Mouse (Mus musculus) Patski (cell line): ENCODE data around the gene Axin2. TPM values are rescaled to one million over a fixed set of nuclear protein-coding genes. Genes with fewer than 3 reads are reported as not detected.
A peak's percentile ranks its signal among the peaks of the same experiment; 100 is the strongest.

Experiments used
- ATAC-seq: fragments of 100-300 bp; one replicate; pipeline ENCODE4 v1.8.0; 2021
- CTCF ChIA-PET: fragments of 350-600 bp; sonication (Branson Sonifier 250); formaldehyde crosslinking; loops from one replicate; lab custom pipeline; 2022; ENCODE audit warnings: inconsistent platforms; lab: Charles Lee
- POLR2A ChIA-PET: fragments of 350-600 bp; sonication (Branson Sonifier 250); formaldehyde crosslinking; loops from one replicate; lab custom pipeline; 2022; ENCODE audit warnings: antibody characterized with exemption, inconsistent platforms; lab: Charles Lee
- DNase-seq: peaks from one replicate; pipeline ENCODE4 v3.0.0-alpha.2; 2011; ENCODE audit warnings: low read depth, low spot score
- H3K27me3 ChIP-seq: fragments of 371-371 bp; one replicate; pipeline ENCODE4 v1.5.1; 2021
- CTCF ChIP-seq: fragments of 100-300 bp; IDR thresholded peaks from one replicate; pipeline ENCODE4 v1.5.1; 2021
- in situ Hi-C: fragments of 300-500 bp; cut with MboI; formaldehyde crosslinking; loops from 3 replicates; pipeline ENCODE4 v1.11.1; 2018; ENCODE audit warnings: low pct_unique_long_range_greater_than_20kb, mixed read lengths
- polyA plus RNA-seq: library from polyadenylated mRNA; unstranded; gene quantifications from one replicate; pipeline ENCODE4 v1.2.3, GENCODE M21; 2021

Axin2 gene
- polyA plus RNA-seq, 1 experiment from 2014 or later = 2.2 TPM

DNA sequence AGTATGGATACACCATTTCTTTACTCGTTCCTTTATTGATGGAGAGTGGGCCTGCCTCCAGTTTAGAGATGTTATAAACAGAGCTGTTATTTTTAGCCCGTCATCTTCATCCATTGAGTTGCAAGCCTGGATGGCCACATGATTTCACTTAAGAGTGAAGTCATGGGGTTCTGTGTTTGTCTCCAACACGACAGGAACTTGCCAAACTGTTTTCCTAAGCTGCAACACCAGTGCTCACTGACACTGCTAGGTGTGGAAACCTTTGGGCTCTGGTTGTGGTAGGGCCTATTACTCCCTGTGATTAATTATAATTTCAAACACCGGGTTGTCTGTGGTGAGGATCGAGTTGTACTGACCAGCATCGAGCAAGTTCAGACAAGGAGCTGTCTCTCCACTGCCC is 45.6 kb downstream of the Axin2 start:
- DNase-seq = no peak
- in situ Hi-C loops = no loop called here
- POLR2A ChIA-PET = no interaction called here
- H3K27me3 ChIP-seq = no peaks in the 10 kb centered on the region
- CTCF ChIA-PET = no interaction called here
- no peak for ATAC-seq
- TF ChIP-seq CTCF = no peak

DNA sequence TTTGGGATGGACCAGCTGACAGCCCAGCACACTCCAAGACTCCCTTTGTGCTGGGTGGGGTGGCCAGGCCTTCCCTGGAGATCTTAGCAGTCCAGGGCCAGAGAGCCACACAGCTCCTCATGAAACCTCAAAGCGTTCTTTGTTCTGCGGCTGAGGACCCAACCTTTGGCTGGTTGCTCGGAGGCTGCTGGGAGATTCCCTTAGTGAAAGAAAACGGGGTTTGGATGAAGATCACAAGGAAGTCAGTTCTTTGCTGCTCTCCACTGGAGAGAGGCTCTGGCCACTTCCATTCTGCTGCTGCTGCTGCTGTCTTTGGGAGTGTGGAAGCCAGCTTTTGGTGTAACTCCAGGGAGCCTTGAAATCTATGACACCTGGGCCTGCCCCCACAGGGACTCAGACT is 53.3 kb downstream of the Axin2 start:
- ChIA-PET POLR2A (no interaction called here), CTCF (no interaction called here)
- TF ChIP-seq CTCF = no peak
- DNase-seq (no peak), ATAC-seq (no peak)
- H3K27me3 ChIP-seq = no peaks in the 10 kb centered on the region
- in situ Hi-C loops = no loop called here

DNA sequence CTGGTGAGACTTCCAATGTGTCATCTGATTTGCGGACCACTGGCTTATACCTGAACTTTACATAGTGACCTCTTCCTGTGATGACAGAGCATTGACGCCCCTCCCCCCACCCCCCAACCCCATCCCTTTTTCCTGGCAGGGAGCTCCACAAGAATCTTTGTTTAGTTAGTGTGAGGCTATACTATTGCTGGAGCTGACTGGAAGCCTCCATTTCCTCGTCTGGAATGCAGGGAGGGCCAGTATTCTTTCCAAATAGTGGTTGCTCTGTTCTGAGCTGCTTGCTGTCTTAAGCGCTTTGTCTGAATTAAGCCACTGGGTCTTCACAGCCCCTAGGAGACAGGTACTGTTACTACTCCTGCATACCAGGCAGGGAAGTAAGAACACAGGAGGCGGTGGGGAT is 53.7 kb downstream of the Axin2 start:
- H3K27me3 ChIP-seq = no peaks in the 10 kb centered on the region
- DNase-seq = no peak
- in situ Hi-C loops = no loop called here
- no peak for TF ChIP-seq CTCF
- no peak for ATAC-seq
- POLR2A ChIA-PET = no interaction called here
- CTCF ChIA-PET = no interaction called here

- no peaks in the 10 kb centered on the region for H3K27me3 ChIP-seq
- ChIA-PET POLR2A (no interaction called here), CTCF (no interaction called here)
- ATAC-seq (no peak), DNase-seq (no peak)
- TF ChIP-seq CTCF = no peak
- in situ Hi-C loops = no loop called here
Measured at GRCm38 (mm10) chr11:108975583-108975982, 55.4 kb downstream of the Axin2 start.

DNA sequence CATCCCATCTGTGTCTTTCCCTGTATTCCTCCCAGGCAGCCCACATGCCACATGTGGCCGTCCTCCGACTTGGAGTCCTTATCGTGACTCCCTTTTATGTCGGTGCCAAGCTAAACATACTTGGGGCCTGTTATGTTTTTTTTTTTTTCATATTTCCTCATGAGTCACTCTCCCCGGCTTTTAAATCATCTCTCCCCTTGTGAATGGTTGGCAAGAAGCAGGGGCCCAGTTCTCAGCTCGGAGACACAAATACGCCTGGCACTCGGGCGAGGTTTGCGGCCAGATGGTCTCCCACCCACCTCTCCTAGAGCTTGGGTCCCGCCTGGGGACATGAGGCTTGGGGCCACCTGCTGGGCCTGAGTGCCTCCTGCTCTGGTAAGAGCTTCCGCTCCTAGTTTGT is 60.4 kb downstream of the Axin2 start:
- no peak for TF ChIP-seq CTCF
- peak; percentile 49 for DNase-seq
- H3K27me3 ChIP-seq = no peaks in the 10 kb centered on the region
- ChIA-PET CTCF (no interaction called here), POLR2A (interaction anchor here (0.9 kb wide), 1 partner anchor 19 kb away, joined by 4 read pairs; no protein-coding TSS in a partner anchor)
- in situ Hi-C loops = no loop called here
- no peak for ATAC-seq

DNA sequence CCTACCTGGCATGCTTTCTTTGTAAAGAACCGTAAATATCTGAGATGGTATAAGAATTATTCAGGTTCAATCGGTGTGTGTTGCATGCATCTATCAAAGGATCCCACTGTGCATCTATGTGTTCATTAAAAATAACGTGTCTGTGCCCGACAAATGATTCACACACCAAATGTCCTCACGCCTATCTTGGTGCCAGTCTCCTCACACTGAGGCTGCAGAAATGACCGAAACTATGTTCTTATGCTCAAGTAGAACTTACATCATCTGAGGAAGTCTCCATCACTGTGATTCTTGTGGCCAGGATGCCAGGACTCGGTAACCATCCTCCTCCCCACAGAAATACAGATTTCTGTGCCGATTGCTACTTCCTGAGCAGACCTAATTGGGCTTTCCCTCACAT is 60.9 kb downstream of the Axin2 start:
- in situ Hi-C loops = no loop called here
- no peaks in the 10 kb centered on the region for H3K27me3 ChIP-seq
- TF ChIP-seq CTCF = no peak
- POLR2A ChIA-PET = interaction anchor here (0.9 kb wide), 1 partner anchor 19 kb away, joined by 4 read pairs; no protein-coding TSS in a partner anchor
- no peak for ATAC-seq
- CTCF ChIA-PET = no interaction called here
- DNase-seq = no peak

GRCm38 (mm10) chr11:108983409-108984064 is 63.4 kb downstream of the Axin2 start:
- H3K27me3 ChIP-seq = no peaks in the 10 kb centered on the region
- no peak for DNase-seq
- TF ChIP-seq CTCF = no peak
- POLR2A ChIA-PET = interaction anchor here (0.5 kb wide), 1 partner anchor 43 kb away, joined by 3 read pairs; no protein-coding TSS in a partner anchor
- no peak for ATAC-seq
- CTCF ChIA-PET = no interaction called here
- in situ Hi-C loops = no loop called here

- H3K27me3 ChIP-seq = no peaks in the 10 kb centered on the region
- in situ Hi-C loops = no loop called here
- ChIA-PET CTCF (no interaction called here), POLR2A (interaction anchor here (0.6 kb wide), 1 partner anchor 11 kb away, joined by 3 read pairs; no protein-coding TSS in a partner anchor)
- no peak for DNase-seq
- ATAC-seq = no peak
- TF ChIP-seq CTCF = no peak
Measured at GRCm38 (mm10) chr11:108984711-108985419, 64.7 kb downstream of the Axin2 start.

DNA sequence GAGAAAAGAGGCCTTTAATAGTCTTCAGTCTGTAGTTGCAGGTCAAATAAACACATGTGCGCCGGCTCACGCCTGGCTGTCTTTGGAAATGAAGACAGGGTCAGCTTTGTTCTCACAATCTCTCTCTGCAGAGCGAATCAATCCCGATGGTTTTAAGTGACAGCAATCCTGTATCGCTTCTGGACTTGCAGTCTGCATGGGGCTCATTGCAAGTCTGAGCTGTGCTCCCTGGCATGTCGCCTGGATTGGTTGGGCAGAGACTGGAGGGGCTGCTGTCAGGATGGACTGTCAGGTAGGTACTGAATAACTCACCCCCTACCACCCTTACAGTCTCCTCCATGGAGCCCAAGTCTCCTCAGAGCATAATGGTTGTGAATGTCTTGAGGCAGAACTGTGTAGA is 65.7 kb downstream of the Axin2 start:
- POLR2A ChIA-PET = no interaction called here
- no peaks in the 10 kb centered on the region for H3K27me3 ChIP-seq
- ATAC-seq = no peak
- no peak for TF ChIP-seq CTCF
- DNase-seq = no peak
- in situ Hi-C loops = no loop called here
- CTCF ChIA-PET = no interaction called here

DNA sequence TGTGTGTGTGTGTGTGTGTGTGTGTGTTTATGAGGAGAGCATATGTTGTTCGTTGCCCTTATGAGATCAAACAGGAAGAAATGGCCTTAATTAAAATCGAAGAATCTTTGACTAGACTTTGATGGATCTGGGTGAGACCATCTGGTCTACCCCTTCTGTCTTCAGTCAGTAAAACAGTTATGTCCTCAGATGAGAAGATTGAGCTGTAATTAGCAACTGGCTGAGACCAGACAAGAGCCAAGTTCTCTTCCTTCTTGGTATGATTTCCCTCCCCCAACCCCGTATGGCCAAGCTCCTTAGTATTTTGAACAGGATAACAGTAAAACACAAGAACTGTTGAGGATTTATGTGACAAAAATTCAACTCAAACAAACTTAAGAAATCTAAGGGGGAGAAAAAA is 67.1 kb downstream of the Axin2 start:
- ATAC-seq = no peak
- DNase-seq = no peak
- ChIA-PET POLR2A (no interaction called here), CTCF (no interaction called here)
- in situ Hi-C loops = no loop called here
- TF ChIP-seq CTCF = no peak
- H3K27me3 ChIP-seq = no peaks in the 10 kb centered on the region

GRCm38 (mm10) chr11:108987705-108988104 is 67.6 kb downstream of the Axin2 start:
- TF ChIP-seq CTCF = no peak
- in situ Hi-C loops = no loop called here
- no peak for ATAC-seq
- H3K27me3 ChIP-seq = no peaks in the 10 kb centered on the region
- DNase-seq = no peak
- CTCF ChIA-PET = no interaction called here
- POLR2A ChIA-PET = no interaction called here
